Mouse (Mus musculus): ENCODE data around the gene Dhrs3.

- TF ChIP-seq NELFE (IDR thresholded peaks at IDR 0.05; ENCODE audit: low read depth, low read length): no peak
- TF ChIP-seq NRF1 (IDR thresholded peaks at IDR 0.05; ENCODE audit: low read depth, low read length): no peak
- no peak for TF ChIP-seq KAT2A (IDR thresholded peaks at IDR 0.05; ENCODE audit: insufficient replicate concordance, low read length)
- no peak for TF ChIP-seq ZKSCAN1 (IDR thresholded peaks at IDR 0.05; ENCODE audit: borderline replicate concordance, low read depth, low read length)
- no peak for TF ChIP-seq MAX (IDR thresholded peaks at IDR 0.05; ENCODE audit: low read length)
- TF ChIP-seq POLR2A (IDR thresholded peaks at IDR 0.05; ENCODE audit: low read depth, low read length): no peak
- TF ChIP-seq EP300 (IDR thresholded peaks at IDR 0.05; ENCODE audit: low read length): no peak
- TF ChIP-seq ZNF384 (IDR thresholded peaks at IDR 0.05; ENCODE audit: low read depth, low read length): peak; percentile 40; the same call in 1 of the 2 replicates
- peak in 1 of 2 experiments; percentile 27; a peak in 2 of 4 replicates for TF ChIP-seq CTCF (conservative IDR thresholded peaks at IDR 0.05 in 1 of 2, IDR thresholded peaks at IDR 0.05 in 1 of 2; ENCODE audit: low read depth in 2 of 2, low read length in 2 of 2)
- no peak for TF ChIP-seq POLR2AphosphoS2 (IDR thresholded peaks at IDR 0.05; ENCODE audit: low read depth, low read length)
- TF ChIP-seq MYC (IDR thresholded peaks at IDR 0.05; ENCODE audit: low read depth, low read length): no peak
Measured at GRCm38 (mm10) chr4:144879549-144879948, 13.1 kb upstream of the Dhrs3 start.
